Mouse (Mus musculus): ENCODE data around the gene Fam49a.

DNA sequence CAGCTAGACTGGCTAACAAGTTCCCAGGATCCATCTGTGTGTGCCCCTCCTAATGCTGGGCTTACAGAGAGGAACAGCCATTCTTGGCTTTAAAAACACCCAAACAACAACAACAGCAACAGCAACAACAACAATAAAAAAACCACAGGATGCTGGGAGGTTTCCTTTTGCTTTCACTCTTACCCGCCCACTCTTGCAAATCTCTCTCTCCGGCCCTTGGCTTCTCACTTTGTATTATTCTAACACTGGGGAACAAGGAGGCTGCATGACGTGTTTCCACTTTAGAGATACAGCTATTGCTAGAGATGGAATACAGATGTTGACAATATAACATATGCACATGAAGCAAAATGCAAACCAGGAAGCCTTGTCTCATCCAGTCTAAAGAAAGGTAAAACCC is 27.7 kb downstream of the Fam49a start:
- no peak for TF ChIP-seq EP300 (IDR thresholded peaks at IDR 0.05; ENCODE audit: low read depth)
- no peak for TF ChIP-seq CTCF (IDR thresholded peaks at IDR 0.05; ENCODE audit: low read depth)

Measured in liver, postnatal 0 days (tissue).